Mouse (Mus musculus): ENCODE results near the gene Kpna7. TPM values are rescaled to one million over a fixed set of nuclear protein-coding genes. Genes with fewer than 3 reads are reported as not detected.

The Kpna7 gene
- polyA plus RNA-seq, 2 experiments: not detected

- TF ChIP-seq POLR2A (IDR thresholded peaks at IDR 0.05; ENCODE audit: borderline replicate concordance, extremely low read depth, insufficient read depth, insufficient read length): no peak
- Histone ChIP-seq H3K4me2 (replicated peaks; ENCODE audit: low read depth, low read length, severe bottlenecking) (no peak overlapping the region), H3K27ac (replicated peaks; ENCODE audit: low read depth, low read length) (no peak overlapping the region), H3K4me3 (replicated peaks; ENCODE audit: low read length) (no peak overlapping the region), H3K4me1 (ENCODE audit: control insufficient read depth, insufficient read depth, low read length) (no peaks in the 10 kb centered on the region), H3K36me3 (ENCODE audit: control insufficient read depth, insufficient read depth, low read length) (no peaks in the 10 kb centered on the region), H3K27me3 (ENCODE audit: control insufficient read depth, insufficient read depth, low read length) (no peaks in the 10 kb centered on the region), H3K9me3 (ENCODE audit: control insufficient read depth, low read length) (peaks cover 5% of the 10 kb centered on the region; the same call in 1 of the 2 replicates), H3K9ac (ENCODE audit: low read depth, low read length, severe bottlenecking) (no peak overlapping the region)
- no peak for DNase-seq (ENCODE audit: low spot score)
- ATAC-seq (ENCODE audit: low FRiP score, low read depth): no peak
- WGBS: 74% methylated on average over 10 of the region's 10 CpGs
These were observed 105.2 kb downstream of the Kpna7 start for GRCm38 (mm10) chr5:144978533-144979107.

- Histone ChIP-seq H3K4me2 (replicated peaks; ENCODE audit: low read depth, low read length, severe bottlenecking) (no peak overlapping the region), H3K36me3 (ENCODE audit: control insufficient read depth, insufficient read depth, low read length) (no peaks in the 10 kb centered on the region), H3K27me3 (ENCODE audit: control insufficient read depth, insufficient read depth, low read length) (no peaks in the 10 kb centered on the region), H3K9me3 (ENCODE audit: control insufficient read depth, low read length) (no peaks in the 10 kb centered on the region), H3K4me1 (ENCODE audit: control insufficient read depth, insufficient read depth, low read length) (no peaks in the 10 kb centered on the region), H3K4me3 (replicated peaks; ENCODE audit: low read length) (no peak overlapping the region), H3K27ac (replicated peaks; ENCODE audit: low read depth, low read length) (no peak overlapping the region), H3K9ac (ENCODE audit: low read depth, low read length, severe bottlenecking) (no peak overlapping the region)
- TF ChIP-seq POLR2A (IDR thresholded peaks at IDR 0.05; ENCODE audit: borderline replicate concordance, extremely low read depth, insufficient read depth, insufficient read length): no peak
- 90% methylated on average over 3 of the region's 3 CpGs for WGBS
- ATAC-seq (ENCODE audit: low FRiP score, low read depth): no peak
- DNase-seq (ENCODE audit: low spot score): no peak
These were observed 112.6 kb downstream of the Kpna7 start for GRCm38 (mm10) chr5:144971266-144971665.

DNA sequence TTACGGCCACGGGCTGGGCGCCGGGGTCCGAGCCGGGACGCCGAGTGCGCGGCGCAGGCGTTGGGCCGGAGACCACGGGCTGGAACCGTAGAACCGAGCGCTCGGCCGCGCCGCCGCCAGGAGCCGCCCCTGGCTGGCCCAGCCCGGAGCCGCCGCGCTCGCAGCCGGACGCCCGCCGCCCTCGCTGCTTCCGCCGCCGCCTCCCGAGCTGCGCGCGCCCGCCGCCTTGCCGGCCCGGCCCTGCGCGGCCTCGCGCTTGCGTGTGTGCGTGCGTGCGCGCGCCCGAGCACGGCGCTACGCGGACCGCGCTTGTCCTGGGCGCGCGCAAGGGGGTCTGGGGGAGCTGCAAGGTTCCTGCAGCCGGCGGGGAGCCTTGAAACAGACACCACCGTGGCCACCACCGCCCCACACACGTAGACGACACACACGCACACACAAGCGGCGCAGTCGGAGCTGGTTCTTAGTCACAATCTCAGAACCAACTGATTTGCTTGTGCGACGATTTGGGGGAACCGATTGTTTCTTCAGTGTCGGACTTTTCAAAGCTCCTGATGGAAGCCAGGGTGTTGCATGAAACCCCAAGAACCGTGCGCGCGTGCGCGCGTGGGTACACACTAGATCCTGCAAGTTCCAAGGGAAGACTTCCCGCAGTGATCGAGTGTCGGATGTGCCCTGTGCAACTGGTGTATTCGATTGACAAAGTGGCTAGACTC is 118.0 kb downstream of the Kpna7 start, which contains the start of gene Smurf1:
Gene Smurf1, minus strand, starts transcription at position 209 of the 713 bp plus-strand sequence.
- ATAC-seq (ENCODE audit: low FRiP score, low read depth) (peak; percentile 81), DNase-seq (ENCODE audit: low spot score) (peak; percentile 86)
- peak within 1 kb of the TSS; percentile 96 for H3K9ac ChIP-seq (ENCODE audit: low read depth, low read length, severe bottlenecking)
- no peaks in the 10 kb centered on the region for H3K36me3 ChIP-seq (ENCODE audit: control insufficient read depth, insufficient read depth, low read length)
- 1% methylated on average over 39 of the region's 89 CpGs for WGBS
- H3K4me1 ChIP-seq (ENCODE audit: control insufficient read depth, insufficient read depth, low read length): peaks cover 22% of the 10 kb centered on the region
- peak within 1 kb of the TSS; percentile 71 for H3K4me2 ChIP-seq (replicated peaks; ENCODE audit: low read depth, low read length, severe bottlenecking)
- H3K27me3 ChIP-seq (ENCODE audit: control insufficient read depth, insufficient read depth, low read length): no peaks in the 10 kb centered on the region
- H3K4me3 ChIP-seq (replicated peaks; ENCODE audit: low read length): peak within 1 kb of the TSS; percentile 94
- H3K9me3 ChIP-seq (ENCODE audit: control insufficient read depth, low read length): no peaks in the 10 kb centered on the region
- TF ChIP-seq POLR2A (IDR thresholded peaks at IDR 0.05; ENCODE audit: borderline replicate concordance, extremely low read depth, insufficient read depth, insufficient read length): 0 out of 2 replicates have a peak, but pooled peaks have one; percentile 12
- H3K27ac ChIP-seq (replicated peaks; ENCODE audit: low read depth, low read length): peak within 1 kb of the TSS; percentile 85

- peaks cover 26% of the 10 kb centered on the region for H3K4me1 ChIP-seq (ENCODE audit: control insufficient read depth, insufficient read depth, low read length)
- no peaks in the 10 kb centered on the region for H3K9me3 ChIP-seq (ENCODE audit: control insufficient read depth, low read length)
- H3K4me3 ChIP-seq (replicated peaks; ENCODE audit: low read length): peak overlapping the region; percentile 94
- peak; percentile 83 for DNase-seq (ENCODE audit: low spot score)
- no peak for TF ChIP-seq POLR2A (IDR thresholded peaks at IDR 0.05; ENCODE audit: borderline replicate concordance, extremely low read depth, insufficient read depth, insufficient read length)
- H3K36me3 ChIP-seq (ENCODE audit: control insufficient read depth, insufficient read depth, low read length): no peaks in the 10 kb centered on the region
- peak overlapping the region; percentile 96 for H3K9ac ChIP-seq (ENCODE audit: low read depth, low read length, severe bottlenecking)
- peak overlapping the region; percentile 85 for H3K27ac ChIP-seq (replicated peaks; ENCODE audit: low read depth, low read length)
- no peaks in the 10 kb centered on the region for H3K27me3 ChIP-seq (ENCODE audit: control insufficient read depth, insufficient read depth, low read length)
- ATAC-seq (ENCODE audit: low FRiP score, low read depth): peak; percentile 73
- 4% methylated on average over 18 of the region's 56 CpGs for WGBS
- H3K4me2 ChIP-seq (replicated peaks; ENCODE audit: low read depth, low read length, severe bottlenecking): peak overlapping the region; percentile 71
These were observed 118.8 kb downstream of the Kpna7 start for GRCm38 (mm10) chr5:144964872-144965638.

DNA sequence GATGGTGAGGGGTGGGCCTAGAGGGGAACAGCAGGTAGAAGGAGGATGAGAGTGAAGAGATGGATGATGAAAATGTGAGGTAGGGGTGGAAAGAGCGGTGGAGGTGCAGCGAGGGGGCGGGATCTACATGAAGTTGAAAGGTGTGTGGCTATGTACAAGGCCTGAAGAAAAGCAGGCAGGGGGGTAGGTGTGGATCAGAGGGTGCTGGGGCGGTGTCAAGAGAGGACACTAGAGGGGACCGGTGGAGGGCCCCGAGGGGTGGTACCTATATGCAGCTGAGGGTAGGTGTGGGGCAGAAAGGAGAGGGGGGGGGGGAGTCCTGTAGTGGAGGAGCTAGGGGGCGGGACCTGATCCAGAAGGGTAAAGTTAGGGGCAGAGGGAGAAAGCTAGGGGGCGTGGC is 119.4 kb downstream of the Kpna7 start:
- Histone ChIP-seq H3K4me2 (replicated peaks; ENCODE audit: low read depth, low read length, severe bottlenecking) (peak overlapping the region; percentile 71), H3K36me3 (ENCODE audit: control insufficient read depth, insufficient read depth, low read length) (no peaks in the 10 kb centered on the region), H3K27me3 (ENCODE audit: control insufficient read depth, insufficient read depth, low read length) (no peaks in the 10 kb centered on the region), H3K9me3 (ENCODE audit: control insufficient read depth, low read length) (no peaks in the 10 kb centered on the region), H3K27ac (replicated peaks; ENCODE audit: low read depth, low read length) (0 out of 2 replicates have a peak overlapping the region, but pooled peaks have one; percentile 85), H3K9ac (ENCODE audit: low read depth, low read length, severe bottlenecking) (no peak overlapping the region), H3K4me1 (ENCODE audit: control insufficient read depth, insufficient read depth, low read length) (peaks cover 26% of the 10 kb centered on the region), H3K4me3 (replicated peaks; ENCODE audit: low read length) (peak overlapping the region; percentile 94)
- DNase-seq (ENCODE audit: low spot score) (no peak), ATAC-seq (ENCODE audit: low FRiP score, low read depth) (0 out of 2 replicates have a peak, but pooled peaks have one; percentile 2)
- TF ChIP-seq POLR2A (IDR thresholded peaks at IDR 0.05; ENCODE audit: borderline replicate concordance, extremely low read depth, insufficient read depth, insufficient read length): no peak
- 23% methylated on average over 8 of the region's 8 CpGs for WGBS

Measured in limb, embryonic 14.5 days (tissue).